Mouse (Mus musculus): ENCODE data around the gene Fancm.
"Not testable (repeated sequence)": the region's sequence is repeated elsewhere in the genome, so short reads cannot be mapped to it uniquely, and the experiment has no call there.

The Fancm gene

DNA sequence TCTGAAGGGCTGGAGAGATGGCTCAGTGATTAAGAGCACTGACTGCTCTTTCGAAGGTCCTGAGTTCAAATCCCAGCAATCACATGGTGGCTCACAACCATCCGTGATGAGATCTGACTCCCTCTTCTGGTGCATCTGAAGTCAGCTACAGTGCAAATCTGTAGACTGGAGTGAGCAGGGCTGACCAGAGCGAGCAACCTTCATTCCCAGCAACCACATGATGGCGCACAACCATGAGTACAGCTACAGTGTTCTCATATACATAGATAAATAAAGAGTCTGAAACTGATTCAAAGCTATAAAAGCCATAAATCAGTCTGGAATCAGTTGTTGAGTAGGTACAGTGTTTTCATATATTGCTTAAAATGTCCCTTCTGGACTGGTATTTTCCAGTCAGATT, 60.7 kb downstream of the Fancm start:
- not testable (repeated sequence) for DNase-seq

DNA sequence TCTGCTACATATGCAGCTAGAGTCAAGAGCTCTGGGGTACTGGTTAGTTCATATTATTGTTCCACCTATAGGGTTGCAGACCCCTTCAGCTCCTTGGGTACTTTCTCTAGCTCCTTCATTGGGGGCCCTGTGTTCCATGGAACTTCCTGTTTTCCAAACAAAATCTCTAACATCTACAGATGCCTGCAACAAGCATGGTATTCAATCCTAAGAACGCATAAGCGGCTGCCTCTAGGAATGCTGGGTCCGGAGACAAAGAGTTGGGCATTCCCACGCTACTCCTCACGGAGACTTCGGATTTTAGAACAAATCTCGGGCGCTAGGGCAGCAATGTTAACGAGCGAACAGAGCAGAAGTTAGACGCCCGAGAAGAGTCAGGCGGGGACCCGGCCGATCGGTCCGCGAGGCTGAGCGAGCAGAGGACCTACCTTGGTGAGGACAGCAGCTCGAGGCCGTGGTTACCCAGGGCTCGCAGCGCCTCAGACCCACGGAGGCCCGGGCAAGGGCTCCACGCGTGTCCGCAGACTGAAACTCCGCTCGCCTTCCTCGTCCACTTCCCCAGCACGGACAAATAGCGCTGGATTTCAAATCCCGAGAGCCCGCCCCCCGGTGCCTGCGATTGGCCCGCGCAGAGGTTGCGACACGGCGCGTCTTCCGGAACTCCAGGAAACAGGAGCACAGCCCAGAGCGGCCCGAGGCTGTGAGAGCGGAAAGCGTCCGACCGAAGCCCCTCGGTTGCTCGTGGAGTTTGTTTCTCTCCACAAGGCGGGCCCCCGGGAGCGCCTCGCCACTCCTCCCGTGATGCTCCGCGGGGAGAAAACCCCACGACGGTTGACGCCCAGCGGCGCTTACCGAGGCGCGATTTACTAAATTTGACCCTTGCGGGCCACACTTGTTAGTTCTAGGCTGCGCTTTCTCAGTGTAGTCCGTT, 96.9 kb downstream of the Fancm start, which contains the start of gene Mis18bp1:
Mis18bp1 (minus strand) TSS at position 584 of the 931 bp plus-strand sequence.
- DNase-seq: peak; percentile 95

DNA sequence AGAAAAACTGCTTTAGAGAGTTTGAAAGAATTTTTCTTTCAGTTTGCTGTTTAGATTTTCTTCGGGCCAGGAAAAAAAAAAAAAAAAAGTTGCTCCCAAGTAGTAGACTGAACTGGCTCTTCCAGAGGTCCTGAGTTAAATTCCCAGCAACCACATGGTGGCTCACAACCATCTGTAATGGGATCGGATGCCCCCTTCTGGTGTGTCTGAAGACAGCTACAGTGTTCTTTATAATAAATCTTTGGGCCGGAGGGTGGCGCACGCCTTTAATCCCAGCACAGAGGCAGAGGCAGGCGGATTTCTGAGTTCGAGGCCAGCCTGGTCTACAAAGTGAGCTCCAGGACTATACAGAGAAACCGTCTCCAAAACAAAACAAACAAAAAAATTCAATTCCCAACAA, 97.6 kb downstream of the Fancm start:
- peak; percentile 59 for DNase-seq

DNA sequence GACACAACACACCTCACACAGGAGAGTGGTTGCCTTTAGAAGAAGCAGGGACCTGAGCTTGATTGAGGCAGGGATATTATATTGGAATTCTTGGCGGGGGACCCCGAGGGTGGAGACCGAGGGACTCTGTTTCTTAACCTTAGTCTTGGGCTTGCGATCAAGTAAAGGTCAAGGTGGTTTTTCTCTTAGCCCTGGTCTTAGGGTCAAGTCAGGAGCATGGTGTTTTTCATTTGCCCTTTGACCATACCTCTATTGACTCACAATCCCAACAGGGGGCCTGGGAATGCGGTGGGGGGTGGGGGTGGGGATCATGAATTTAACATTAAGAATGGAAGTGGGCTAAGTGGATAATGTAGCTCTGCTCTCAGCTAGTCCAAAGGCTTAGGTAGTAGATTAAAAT, 98.3 kb downstream of the Fancm start:
- no peak for DNase-seq
